ENCODE assay signal across 8 mouse cellular contexts in genomic region chr4:141214337-141214851, GRCm38 (mm10). TPM values are rescaled to one million over a fixed set of nuclear protein-coding genes. Genes with fewer than 3 reads are reported as not detected.
A peak's percentile ranks its signal among the peaks of the same experiment; 100 is the strongest.
DNase-seq lines count a peak whose midpoint lies in the region; ATAC-seq and TF ChIP-seq lines count a peak whose summit lies in the region.

No protein-coding gene starts in this region.

- H3K4me1 ChIP-seq in spleen, adult 2 months (ENCODE audit: control insufficient read depth, insufficient read depth, insufficient read length): peaks cover 2% of the 10 kb centered on the region; the same call in 1 of the 2 replicates

- peak; percentile 52; the same call in 1 of the 2 replicates for TF ChIP-seq CTCF in brain, embryonic 14.5 days (IDR thresholded peaks at IDR 0.05; ENCODE audit: borderline replicate concordance, extremely low read depth, insufficient read depth, insufficient read length)
- TF ChIP-seq CTCF in spleen, adult 2 months (IDR thresholded peaks at IDR 0.05; ENCODE audit: extremely low read depth, insufficient read depth, insufficient read length, insufficient replicate concordance): peak; percentile 54; the same call in 1 of the 2 replicates

- H3K36me3 ChIP-seq in spleen, adult 2 months (ENCODE audit: control insufficient read depth, insufficient read depth, low read length): no peaks in the 10 kb centered on the region

- under 1% methylated on average over 16 of the region's 16 CpGs for WGBS in spleen, adult 2 months

- ATAC-seq in erythroid progenitor cell, adult 5-6 weeks (replicated peaks; ENCODE audit: low FRiP score, poor library complexity, severe bottlenecking): peak; percentile 68

- peak overlapping the region; percentile 61 for H3K4me3 ChIP-seq in spleen, adult 2 months (ENCODE audit: extremely low read depth, insufficient read depth, insufficient read length)

- DNase-seq in adrenal gland, adult 2 months: peak; percentile 25
- no peak for DNase-seq in adrenal gland, adult 18-20 months (ENCODE audit: low spot score in 2 of 2)
- peak; percentile 47 for DNase-seq in brain, embryonic 14.5 days (ENCODE audit: low read depth)
- peak; percentile 38 for DNase-seq in kidney, adult 9 months
- peak; percentile 59 for DNase-seq in lung, postnatal 36 days
- peak; percentile 54 to 55 for DNase-seq in spleen, adult 2 months (ENCODE audit: low read depth in 1 of 2, low spot score in 2 of 2)
- no peak for DNase-seq in ovary, postnatal 10 days (ENCODE audit: low spot score)

- TF ChIP-seq POLR2A in brain, embryonic 14.5 days (IDR thresholded peaks at IDR 0.05; ENCODE audit: borderline replicate concordance, extremely low read depth, insufficient read depth, insufficient read length, poor library complexity, severe bottlenecking): no peak
- no peak for TF ChIP-seq POLR2A in spleen, adult 2 months (IDR thresholded peaks at IDR 0.05; ENCODE audit: low read depth, low read length)

- H3K27me3 ChIP-seq in spleen, adult 2 months (ENCODE audit: control insufficient read depth, insufficient read depth, low read length): no peaks in the 10 kb centered on the region

- H3K27ac ChIP-seq in spleen, adult 2 months (ENCODE audit: insufficient read depth, low read length): no peak overlapping the region

RNA-seq across cellular contexts. Expression of gene Rsg1, which starts 0.6 kb away (rescaled TPM):
- 1 to 10 TPM in 1 of 2 experiments, under 1 TPM in 1; 0.86 to 1.1 TPM for total RNA-seq in adrenal gland, adult 2 months (2021)
- polyA plus RNA-seq in adrenal gland, adult 2 months (2012; rRNA removed): 1.7 and 2.3 TPM in 2 replicates
- total RNA-seq in adrenal gland, adult 18-20 months (2021): 1 to 10 TPM in 1 of 2 experiments, under 1 TPM in 1; 0.93 to 1.4 TPM
- 5.2 and 5.5 TPM in 2 replicates for polyA plus RNA-seq in brain, embryonic 14.5 days (2012; rRNA removed)
- total RNA-seq in erythroid progenitor cell, adult 5-6 weeks (2015; ENCODE audit: low replicate concordance): not detected in 2 replicates
- total RNA-seq in erythroid progenitor cell, adult 5-6 weeks (2017; ENCODE audit: low replicate concordance): not detected in 2 replicates
- polyA plus RNA-seq in spleen, adult 2 months (2012; rRNA removed): 0.83 and 2.9 TPM in 2 replicates

RNA-seq across cellular contexts. Expression of gene Arhgef19, which starts 24.9 kb away (rescaled TPM):
- 10 to 100 TPM; 50.9 to 65.1 TPM for total RNA-seq in adrenal gland, adult 2 months (2021)
- 58.3 and 75.8 TPM in 2 replicates for polyA plus RNA-seq in adrenal gland, adult 2 months (2012; rRNA removed)
- 10 to 100 TPM; 47.6 to 51.9 TPM for total RNA-seq in adrenal gland, adult 18-20 months (2021)
- polyA plus RNA-seq in brain, embryonic 14.5 days (2012; rRNA removed): 1.5 and 2.6 TPM in 2 replicates
- not detected in 2 replicates for total RNA-seq in erythroid progenitor cell, adult 5-6 weeks (2015; ENCODE audit: low replicate concordance)
- not detected in 2 replicates for total RNA-seq in erythroid progenitor cell, adult 5-6 weeks (2017; ENCODE audit: low replicate concordance)
- 0.79 and 1.2 TPM in 2 replicates for polyA plus RNA-seq in spleen, adult 2 months (2012; rRNA removed)

Comparison
In these comparisons a context has a peak if more than half of its experiments do, and no peak if none do; other contexts are left out.
1. DNase-seq: peak in adrenal gland, adult 2 months (single experiment), brain, embryonic 14.5 days (single experiment), kidney, adult 9 months (single experiment), lung, postnatal 36 days (single experiment) and spleen, adult 2 months (2 of 2); none in adrenal gland, adult 18-20 months (0 of 2) and ovary, postnatal 10 days (single experiment).
2. RNA of gene Arhgef19, which starts 24.9 kb away (total RNA-seq): 50.9 to 65.1 TPM in adrenal gland, adult 2 months and 47.6 to 51.9 TPM in adrenal gland, adult 18-20 months; not detected in erythroid progenitor cell, adult 5-6 weeks; every median in the first group is over 10 times any median in the second.